Mouse (Mus musculus): ENCODE data around the gene Cds2.

DNA sequence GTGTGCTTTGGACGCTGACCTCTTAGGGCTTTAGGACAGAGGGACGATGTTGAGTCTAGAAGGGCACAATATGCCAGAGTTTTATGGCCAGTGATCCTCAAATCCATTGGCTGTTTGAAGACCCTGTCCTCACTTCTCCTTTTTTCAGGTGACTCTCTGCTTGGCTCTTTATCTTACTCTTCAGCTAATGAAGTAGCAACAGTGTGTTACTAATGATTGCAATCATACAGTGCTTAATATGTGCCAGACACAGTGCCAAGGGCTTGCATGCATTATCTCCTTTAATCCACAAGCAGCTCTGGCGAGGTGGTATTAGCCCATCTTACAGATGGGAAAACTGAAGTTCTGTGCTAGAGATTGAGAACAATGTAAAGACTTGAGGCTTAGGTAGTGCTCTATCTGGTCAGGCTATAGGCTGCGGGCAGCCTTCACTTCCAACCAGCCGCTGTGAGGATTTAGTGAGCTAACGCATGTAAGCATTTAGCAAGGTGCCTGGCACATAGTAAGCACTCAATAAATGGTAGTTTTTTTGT, 46.5 kb downstream of the Cds2 start:
- TF ChIP-seq MAFK (IDR thresholded peaks at IDR 0.05; ENCODE audit: insufficient read depth, low read depth, low read length) (no peak), HCFC1 (IDR thresholded peaks at IDR 0.05; ENCODE audit: borderline replicate concordance, insufficient read depth, low read length) (no peak), CHD2 (IDR thresholded peaks at IDR 0.05; ENCODE audit: low read depth, low read length) (no peak), ZNF384 (IDR thresholded peaks at IDR 0.05; ENCODE audit: low read depth, low read length) (no peak), ZC3H11A (IDR thresholded peaks at IDR 0.05; ENCODE audit: borderline replicate concordance, low read depth, low read length) (no peak)

All from ES-E14 (cell line).